Mouse (Mus musculus): ENCODE measurements around the gene Ubap1l. TPM values are rescaled to one million over a fixed set of nuclear protein-coding genes. Genes with fewer than 3 reads are reported as not detected.

Gene Ubap1l
- 0.33 TPM for polyA plus RNA-seq (2015; fragmentation: Illumina TruSeq; extraction: RNeasy Lipid Tissue Mini Kit (QIAGEN cat#74804); ENCODE audit: insufficient read depth, low replicate concordance)

DNA sequence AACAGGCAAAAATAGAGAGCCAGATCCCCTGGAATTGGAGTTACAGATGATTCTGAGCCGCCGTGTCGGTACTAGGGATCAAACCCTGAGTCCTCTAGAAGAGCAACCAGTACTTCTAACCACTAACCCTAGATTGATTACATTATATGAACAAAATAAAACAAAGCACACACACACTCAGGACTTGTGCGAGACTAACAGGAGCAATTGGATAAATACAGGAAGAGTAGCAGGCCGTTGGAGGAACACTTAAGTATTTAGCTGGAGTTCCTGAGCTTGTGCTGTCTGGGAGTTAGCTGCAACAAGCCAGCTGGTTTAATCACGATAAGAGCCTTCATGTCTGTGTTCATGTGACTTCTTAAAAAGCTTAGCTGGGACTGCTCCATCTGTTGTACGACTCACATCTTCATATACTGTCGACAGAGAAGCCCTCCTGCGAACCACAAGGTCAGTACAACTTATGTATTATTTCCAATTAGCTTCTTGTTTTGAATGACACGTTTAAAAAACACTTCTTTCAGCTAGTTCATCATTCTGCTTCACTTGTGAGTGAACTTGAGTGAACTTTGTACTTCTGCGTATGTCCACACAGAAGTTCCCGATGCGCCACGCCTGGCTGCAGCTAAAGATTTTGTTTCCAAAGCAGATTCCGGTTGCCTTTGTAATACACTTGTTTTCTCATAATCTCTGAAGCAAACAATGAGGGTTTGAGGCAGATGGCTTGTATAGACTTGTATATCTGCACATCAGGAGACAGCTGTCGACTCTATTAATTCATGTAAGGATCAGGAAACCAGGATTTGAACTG is at the start of gene Ubap1l:
Gene Ubap1l (plus strand): TSS at position 401 of the 808 bp plus-strand sequence.

DNA sequence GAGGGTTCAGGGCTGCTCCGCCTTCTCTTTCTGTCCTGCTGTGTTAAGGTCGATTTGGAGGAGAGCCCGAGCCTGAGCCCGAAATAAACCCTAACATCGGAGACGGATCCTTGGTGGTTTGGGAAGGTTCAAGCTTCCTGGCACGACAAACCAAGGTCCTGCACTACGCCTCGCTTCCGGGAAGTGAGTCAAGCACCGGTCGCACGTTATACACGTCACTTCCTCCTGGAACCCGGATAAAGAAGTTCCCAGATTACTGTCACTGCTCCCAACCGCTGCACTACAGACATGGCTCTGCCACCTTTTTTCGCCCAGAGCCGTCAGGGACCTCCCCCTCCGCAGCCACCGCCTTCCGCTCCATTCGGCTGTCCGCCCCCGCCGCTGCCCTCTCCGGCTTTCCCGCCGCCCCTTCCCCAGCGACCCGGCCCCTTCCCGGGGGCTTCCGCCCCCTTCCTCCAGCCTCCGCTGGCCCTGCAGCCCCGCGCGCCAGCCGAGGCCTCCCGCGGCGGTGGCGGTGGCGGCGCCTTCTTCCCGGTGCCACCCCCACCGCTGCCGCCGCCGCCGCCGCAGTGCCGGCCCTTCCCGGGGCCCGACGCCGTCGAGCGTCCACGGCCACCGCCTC is 14.9 kb upstream of the Ubap1l start, which contains the start of gene Pdcd7:
Gene Pdcd7 (plus strand): TSS at position 251 of the 622 bp plus-strand sequence.

DNA sequence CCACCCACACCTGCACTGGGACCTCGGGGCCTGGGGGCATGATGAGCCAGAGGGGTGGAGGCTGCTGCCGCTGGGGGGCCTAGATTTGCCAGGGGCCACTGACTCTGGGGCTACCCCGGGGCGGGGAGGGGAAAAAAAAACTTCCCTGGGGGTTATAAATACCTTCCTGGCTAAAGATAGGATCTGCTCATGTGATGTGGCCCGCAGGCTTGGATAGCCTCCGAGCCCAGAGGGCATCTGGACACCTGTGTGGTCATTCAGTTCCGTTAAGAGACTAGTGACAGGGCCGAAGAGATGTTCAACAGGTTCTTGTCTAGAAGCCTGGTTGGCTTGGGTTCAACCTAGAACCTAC is 30.7 kb downstream of the Ubap1l start, which contains the start of gene Kbtbd13:
Gene Kbtbd13 (minus strand): TSS at position 40 of the 352 bp plus-strand sequence.

DNA sequence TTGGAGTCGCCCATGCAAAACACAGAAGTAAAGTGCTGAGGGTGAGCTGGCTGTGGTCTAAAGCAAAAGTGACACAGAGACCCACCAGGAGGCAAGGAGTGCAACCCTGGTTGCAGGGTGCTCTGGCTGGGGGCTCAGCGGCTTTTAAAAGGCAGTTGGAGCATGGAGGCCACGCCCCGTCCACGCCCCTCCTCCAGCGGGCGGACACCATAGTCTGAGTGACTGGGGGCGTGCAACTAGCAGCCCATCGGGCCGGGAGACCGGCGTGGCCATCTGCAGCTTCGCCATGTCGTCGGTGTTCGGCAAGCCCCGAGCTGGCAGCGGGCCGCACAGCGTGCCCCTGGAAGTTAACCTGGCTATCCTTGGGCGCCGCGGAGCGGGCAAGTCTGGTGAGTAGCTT is 37.4 kb downstream of the Ubap1l start, which contains the start of gene Rasl12:
Gene Rasl12 (plus strand): TSS at position 228 of the 400 bp plus-strand sequence.

DNA sequence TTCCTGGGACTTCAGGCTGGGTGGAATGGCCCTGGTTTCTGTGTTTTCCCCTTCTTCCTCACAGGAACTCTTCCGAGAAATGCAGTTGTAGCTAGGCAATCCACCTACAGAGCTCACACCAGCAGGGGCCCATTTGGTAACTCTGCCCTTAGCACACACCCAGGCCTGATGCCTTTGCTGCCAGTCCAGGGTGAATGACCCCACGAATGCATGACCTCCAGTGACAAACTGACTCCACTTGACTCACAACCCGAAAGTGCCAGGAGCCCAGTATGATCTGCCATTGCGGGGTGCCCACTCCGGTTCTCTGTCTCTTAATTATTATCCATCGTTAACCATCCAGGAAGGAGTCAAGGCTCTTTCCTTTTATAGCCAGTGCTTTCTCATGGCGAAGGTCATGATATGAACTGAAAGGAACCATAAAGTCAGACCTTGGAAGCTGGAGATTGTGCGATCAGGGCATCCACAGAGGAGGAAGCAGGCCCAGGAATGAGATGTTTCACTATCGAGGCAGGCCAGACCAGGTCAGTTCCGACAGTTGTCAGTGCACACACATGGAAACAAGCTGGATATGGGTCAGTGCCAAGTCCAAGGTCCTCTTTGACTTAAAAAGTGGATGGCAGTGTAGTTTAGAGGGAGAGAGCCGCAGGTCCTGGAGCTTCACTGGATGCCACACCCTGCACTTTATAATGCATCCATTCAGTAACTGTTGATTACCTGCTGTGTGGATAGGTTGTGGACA is 62.1 kb downstream of the Ubap1l start, which contains the start of gene Slc51b:
Gene Slc51b (minus strand): TSS at position 196 of the 742 bp plus-strand sequence.

Other genes starting within 250 kb of the Ubap1l start
- gene Igdcc3, start 219.9 kb upstream of the Ubap1l start, polyA plus RNA-seq (2015; fragmentation: Illumina TruSeq; extraction: RNeasy Lipid Tissue Mini Kit (QIAGEN cat#74804); ENCODE audit: insufficient read depth, low replicate concordance) = not detected
- 6.8 TPM for gene Parp16, start 165.7 kb upstream of the Ubap1l start, polyA plus RNA-seq (2015; fragmentation: Illumina TruSeq; extraction: RNeasy Lipid Tissue Mini Kit (QIAGEN cat#74804); ENCODE audit: insufficient read depth, low replicate concordance)
- gene Cilp, start 95.9 kb upstream of the Ubap1l start, polyA plus RNA-seq (2015; fragmentation: Illumina TruSeq; extraction: RNeasy Lipid Tissue Mini Kit (QIAGEN cat#74804); ENCODE audit: insufficient read depth, low replicate concordance) = 10.2 TPM
- gene Clpx, start 66.8 kb upstream of the Ubap1l start, polyA plus RNA-seq (2015; fragmentation: Illumina TruSeq; extraction: RNeasy Lipid Tissue Mini Kit (QIAGEN cat#74804); ENCODE audit: insufficient read depth, low replicate concordance) = 33.0 TPM
- 26.4 TPM for gene Pdcd7, start 14.9 kb upstream of the Ubap1l start, polyA plus RNA-seq (2015; fragmentation: Illumina TruSeq; extraction: RNeasy Lipid Tissue Mini Kit (QIAGEN cat#74804); ENCODE audit: insufficient read depth, low replicate concordance)
- gene Kbtbd13, start 30.6 kb downstream of the Ubap1l start, polyA plus RNA-seq (2015; fragmentation: Illumina TruSeq; extraction: RNeasy Lipid Tissue Mini Kit (QIAGEN cat#74804); ENCODE audit: insufficient read depth, low replicate concordance) = not detected
- gene Rasl12, start 37.5 kb downstream of the Ubap1l start, polyA plus RNA-seq (2015; fragmentation: Illumina TruSeq; extraction: RNeasy Lipid Tissue Mini Kit (QIAGEN cat#74804); ENCODE audit: insufficient read depth, low replicate concordance) = 3.7 TPM
- not detected for gene Slc51b, start 61.9 kb downstream of the Ubap1l start, polyA plus RNA-seq (2015; fragmentation: Illumina TruSeq; extraction: RNeasy Lipid Tissue Mini Kit (QIAGEN cat#74804); ENCODE audit: insufficient read depth, low replicate concordance)
- gene Mtfmt, start 74.7 kb downstream of the Ubap1l start, polyA plus RNA-seq (2015; fragmentation: Illumina TruSeq; extraction: RNeasy Lipid Tissue Mini Kit (QIAGEN cat#74804); ENCODE audit: insufficient read depth, low replicate concordance) = 37.4 TPM
- gene Spg21, start 99.9 kb downstream of the Ubap1l start, polyA plus RNA-seq (2015; fragmentation: Illumina TruSeq; extraction: RNeasy Lipid Tissue Mini Kit (QIAGEN cat#74804); ENCODE audit: insufficient read depth, low replicate concordance) = 81.7 TPM
- gene Ankdd1a, start 159.2 kb downstream of the Ubap1l start, polyA plus RNA-seq (2015; fragmentation: Illumina TruSeq; extraction: RNeasy Lipid Tissue Mini Kit (QIAGEN cat#74804); ENCODE audit: insufficient read depth, low replicate concordance) = not detected
- gene Plekho2, start 219.0 kb downstream of the Ubap1l start, polyA plus RNA-seq (2015; fragmentation: Illumina TruSeq; extraction: RNeasy Lipid Tissue Mini Kit (QIAGEN cat#74804); ENCODE audit: insufficient read depth, low replicate concordance) = 46.8 TPM
- 2.4 TPM for gene Pif1, start 226.1 kb downstream of the Ubap1l start, polyA plus RNA-seq (2015; fragmentation: Illumina TruSeq; extraction: RNeasy Lipid Tissue Mini Kit (QIAGEN cat#74804); ENCODE audit: insufficient read depth, low replicate concordance)

Measured in spleen, adult 10 weeks (tissue).